Mouse (Mus musculus): ENCODE results near the gene Abhd17c. TPM values are rescaled to one million over a fixed set of nuclear protein-coding genes. Genes with fewer than 3 reads are reported as not detected.

Abhd17c gene
- polyA plus RNA-seq, 1 experiment from 2014 or later, result 12.3 TPM

- no peaks in the 10 kb centered on the region for H3K9me3 ChIP-seq
- peaks cover 17% of the 10 kb centered on the region for H3K36me3 ChIP-seq (replicated peaks)
- H3K27me3 ChIP-seq (ENCODE audit: poor library complexity, severe bottlenecking), result no peaks in the 10 kb centered on the region
- H3K4me3 ChIP-seq, result peak overlapping the region; percentile 91
- WGBS, result 71% methylated on average over 4 of the region's 4 CpGs
- H3K27ac ChIP-seq, result no peak overlapping the region
- peaks cover 62% of the 10 kb centered on the region for H3K4me1 ChIP-seq
- DNase-seq (ENCODE audit: extremely low spot score, low spot score), result no peak
Measured at GRCm38 (mm10) chr7:84149821-84150220, 1.9 kb downstream of the Abhd17c start.

GRCm38 (mm10) chr7:84148896-84149295 is 2.8 kb downstream of the Abhd17c start:
- WGBS, result 90% methylated on average over 3 of the region's 3 CpGs
- H3K27ac ChIP-seq, result no peak overlapping the region
- peaks cover 17% of the 10 kb centered on the region for H3K36me3 ChIP-seq (replicated peaks)
- peaks cover 72% of the 10 kb centered on the region for H3K4me1 ChIP-seq
- H3K9me3 ChIP-seq, result no peaks in the 10 kb centered on the region
- no peaks in the 10 kb centered on the region for H3K27me3 ChIP-seq (ENCODE audit: poor library complexity, severe bottlenecking)
- 0 out of 2 replicates have a peak overlapping the region, but pooled peaks have one; percentile 91 for H3K4me3 ChIP-seq
- DNase-seq (ENCODE audit: extremely low spot score, low spot score), result no peak

- Histone ChIP-seq H3K4me3 (no peak overlapping the region), H3K36me3 (replicated peaks) (peaks cover 17% of the 10 kb centered on the region), H3K9me3 (no peaks in the 10 kb centered on the region), H3K4me1 (peaks cover 83% of the 10 kb centered on the region), H3K27ac (no peak overlapping the region), H3K27me3 (ENCODE audit: poor library complexity, severe bottlenecking) (no peaks in the 10 kb centered on the region)
- DNase-seq (ENCODE audit: extremely low spot score, low spot score), result no peak
- WGBS, result 89% methylated on average over 1 of the region's 1 CpGs
Measured at GRCm38 (mm10) chr7:84147746-84148145, 3.9 kb downstream of the Abhd17c start.

GRCm38 (mm10) chr7:84145633-84146032 is 6.1 kb downstream of the Abhd17c start:
- Histone ChIP-seq H3K36me3 (replicated peaks) (peaks cover 17% of the 10 kb centered on the region), H3K27ac (no peak overlapping the region), H3K27me3 (ENCODE audit: poor library complexity, severe bottlenecking) (no peaks in the 10 kb centered on the region), H3K4me1 (peaks cover 82% of the 10 kb centered on the region), H3K9me3 (no peaks in the 10 kb centered on the region), H3K4me3 (no peak overlapping the region)
- WGBS, result 67% methylated on average over 2 of the region's 2 CpGs
- no peak for DNase-seq (ENCODE audit: extremely low spot score, low spot score)

GRCm38 (mm10) chr7:84142736-84143473 is 8.8 kb downstream of the Abhd17c start:
- Histone ChIP-seq H3K4me1 (peaks cover 81% of the 10 kb centered on the region), H3K4me3 (no peak overlapping the region), H3K36me3 (replicated peaks) (peaks cover 3% of the 10 kb centered on the region), H3K9me3 (no peaks in the 10 kb centered on the region), H3K27me3 (ENCODE audit: poor library complexity, severe bottlenecking) (no peaks in the 10 kb centered on the region), H3K27ac (no peak overlapping the region)
- no peak for DNase-seq (ENCODE audit: extremely low spot score, low spot score)
- WGBS, result 73% methylated on average over 7 of the region's 7 CpGs

GRCm38 (mm10) chr7:84142196-84142595 is 9.5 kb downstream of the Abhd17c start:
- no peak overlapping the region for H3K27ac ChIP-seq
- H3K4me3 ChIP-seq, result no peak overlapping the region
- H3K36me3 ChIP-seq (replicated peaks), result no peaks in the 10 kb centered on the region
- no peaks in the 10 kb centered on the region for H3K9me3 ChIP-seq
- H3K4me1 ChIP-seq, result peaks cover 77% of the 10 kb centered on the region
- no peak for DNase-seq (ENCODE audit: extremely low spot score, low spot score)
- no peaks in the 10 kb centered on the region for H3K27me3 ChIP-seq (ENCODE audit: poor library complexity, severe bottlenecking)
- 97% methylated on average over 4 of the region's 4 CpGs for WGBS

- 57% methylated on average over 4 of the region's 4 CpGs for WGBS
Measured at GRCm38 (mm10) chr7:84139566-84139965, 12.1 kb downstream of the Abhd17c start.

GRCm38 (mm10) chr7:84138731-84139130 is 13.0 kb downstream of the Abhd17c start:
- Histone ChIP-seq H3K9me3 (no peaks in the 10 kb centered on the region), H3K27me3 (ENCODE audit: poor library complexity, severe bottlenecking) (no peaks in the 10 kb centered on the region), H3K4me3 (no peak overlapping the region), H3K4me1 (peaks cover 49% of the 10 kb centered on the region), H3K36me3 (replicated peaks) (no peaks in the 10 kb centered on the region), H3K27ac (no peak overlapping the region)
- no peak for DNase-seq (ENCODE audit: extremely low spot score, low spot score)
- 72% methylated on average over 4 of the region's 4 CpGs for WGBS

More at GRCm38 (mm10) chr7:84139566-84139965, 12.1 kb downstream of the Abhd17c start:
- no peak overlapping the region for H3K27ac ChIP-seq
- no peaks in the 10 kb centered on the region for H3K36me3 ChIP-seq (replicated peaks)
- H3K27me3 ChIP-seq (ENCODE audit: poor library complexity, severe bottlenecking), result no peaks in the 10 kb centered on the region
- H3K9me3 ChIP-seq, result no peaks in the 10 kb centered on the region
- no peak overlapping the region for H3K4me3 ChIP-seq
- peaks cover 58% of the 10 kb centered on the region for H3K4me1 ChIP-seq
- DNase-seq (ENCODE audit: extremely low spot score, low spot score), result no peak

- H3K4me3 ChIP-seq, result no peak overlapping the region
- no peaks in the 10 kb centered on the region for H3K27me3 ChIP-seq (ENCODE audit: poor library complexity, severe bottlenecking)
- H3K27ac ChIP-seq, result no peak overlapping the region
- no peaks in the 10 kb centered on the region for H3K36me3 ChIP-seq (replicated peaks)
- DNase-seq (ENCODE audit: extremely low spot score, low spot score), result no peak
- H3K4me1 ChIP-seq, result peaks cover 40% of the 10 kb centered on the region
- no peaks in the 10 kb centered on the region for H3K9me3 ChIP-seq
- 91% methylated on average over 3 of the region's 3 CpGs for WGBS
Measured at GRCm38 (mm10) chr7:84137779-84138178, 13.9 kb downstream of the Abhd17c start.

- DNase-seq (ENCODE audit: extremely low spot score, low spot score), result no peak
- WGBS, result 79% methylated on average over 4 of the region's 4 CpGs
Measured at GRCm38 (mm10) chr7:84135799-84136700, 15.6 kb downstream of the Abhd17c start.

GRCm38 (mm10) chr7:84132704-84133103 is 19.0 kb downstream of the Abhd17c start:
- no peak for DNase-seq (ENCODE audit: extremely low spot score, low spot score)
- whole genome bisulfite sequencing, result 92% methylated on average over 1 of the region's 1 CpGs
- peaks cover 19% of the 10 kb centered on the region for H3K4me1 ChIP-seq
- no peak overlapping the region for H3K4me3 ChIP-seq
- no peaks in the 10 kb centered on the region for H3K9me3 ChIP-seq
- no peaks in the 10 kb centered on the region for H3K27me3 ChIP-seq (ENCODE audit: poor library complexity, severe bottlenecking)
- H3K36me3 ChIP-seq (replicated peaks), result no peaks in the 10 kb centered on the region
- no peak overlapping the region for H3K27ac ChIP-seq

More at GRCm38 (mm10) chr7:84135799-84136700, 15.6 kb downstream of the Abhd17c start:
- Histone ChIP-seq H3K4me3 (no peak overlapping the region), H3K9me3 (no peaks in the 10 kb centered on the region), H3K4me1 (peaks cover 31% of the 10 kb centered on the region), H3K36me3 (replicated peaks) (no peaks in the 10 kb centered on the region), H3K27ac (no peak overlapping the region), H3K27me3 (ENCODE audit: poor library complexity, severe bottlenecking) (no peaks in the 10 kb centered on the region)

GRCm38 (mm10) chr7:84131736-84132135 is 20.0 kb downstream of the Abhd17c start:
- no peaks in the 10 kb centered on the region for H3K9me3 ChIP-seq
- no peak for DNase-seq (ENCODE audit: extremely low spot score, low spot score)
- H3K36me3 ChIP-seq (replicated peaks), result peaks cover under 1% of the 10 kb centered on the region; the same call in 1 of the 2 replicates
- no peaks in the 10 kb centered on the region for H3K27me3 ChIP-seq (ENCODE audit: poor library complexity, severe bottlenecking)
- 91% methylated on average over 4 of the region's 4 CpGs for WGBS
- H3K4me1 ChIP-seq, result peaks cover 18% of the 10 kb centered on the region
- no peak overlapping the region for H3K27ac ChIP-seq
- no peak overlapping the region for H3K4me3 ChIP-seq

- 84% methylated on average over 8 of the region's 8 CpGs for WGBS
- Histone ChIP-seq H3K27ac (no peak overlapping the region), H3K36me3 (replicated peaks) (peaks cover 2% of the 10 kb centered on the region; the same call in 1 of the 2 replicates), H3K27me3 (ENCODE audit: poor library complexity, severe bottlenecking) (no peaks in the 10 kb centered on the region), H3K4me1 (peaks cover 18% of the 10 kb centered on the region), H3K9me3 (no peaks in the 10 kb centered on the region), H3K4me3 (no peak overlapping the region)
- no peak for DNase-seq (ENCODE audit: extremely low spot score, low spot score)
Measured at GRCm38 (mm10) chr7:84128661-84129060, 23.0 kb downstream of the Abhd17c start.
